ENCODE assay signal across 8 mouse cellular contexts in genomic region chr8:70660273-70660725, GRCm38 (mm10). TPM values are rescaled to one million over a fixed set of nuclear protein-coding genes. Genes with fewer than 3 reads are reported as not detected.
DNase-seq lines count a peak whose midpoint lies in the region; ATAC-seq lines count a peak whose summit lies in the region.

Gene Pgpep1 (minus strand): TSS chr8:70660388.

- no peak for DNase-seq in left cerebral cortex, adult 18-20 months (ENCODE audit: low spot score in 2 of 2)
- no peak for DNase-seq in left cerebral cortex, adult 11 months (ENCODE audit: low spot score)
- no peak for DNase-seq in heart, postnatal 10 days
- DNase-seq in large intestine, adult 2 months (ENCODE audit: low read depth, low spot score): no peak
- peak; percentile 71 for DNase-seq in lung, postnatal 10 days
- DNase-seq in right cerebral cortex, postnatal 10 days (ENCODE audit: low spot score in 2 of 2): no peak

- H3K27ac ChIP-seq in embryonic facial prominence, embryonic 15.5 days (replicated peaks): peak within 1 kb of the TSS; percentile 81
- peak within 1 kb of the TSS; percentile 90 for H3K27ac ChIP-seq in stomach, embryonic 15.5 days

- peaks cover 26% of the 10 kb centered on the region for H3K4me1 ChIP-seq in embryonic facial prominence, embryonic 15.5 days
- peaks cover 23% of the 10 kb centered on the region for H3K4me1 ChIP-seq in stomach, embryonic 15.5 days

- H3K27me3 ChIP-seq in embryonic facial prominence, embryonic 15.5 days: no peaks in the 10 kb centered on the region
- H3K27me3 ChIP-seq in stomach, embryonic 15.5 days (replicated peaks): no peaks in the 10 kb centered on the region

- H3K9me3 ChIP-seq in embryonic facial prominence, embryonic 15.5 days (replicated peaks): no peaks in the 10 kb centered on the region
- no peaks in the 10 kb centered on the region for H3K9me3 ChIP-seq in stomach, embryonic 15.5 days

- peak within 1 kb of the TSS; percentile 79 for H3K4me3 ChIP-seq in embryonic facial prominence, embryonic 15.5 days (replicated peaks)
- H3K4me3 ChIP-seq in stomach, embryonic 15.5 days (replicated peaks): peak within 1 kb of the TSS; percentile 85

- 4% methylated on average over 14 of the region's 14 CpGs for WGBS in embryonic facial prominence, embryonic 15.5 days
- 4% methylated on average over 14 of the region's 14 CpGs for WGBS in large intestine, adult 2 months
- 1% methylated on average over 14 of the region's 14 CpGs for WGBS in stomach, embryonic 15.5 days

- H3K36me3 ChIP-seq in embryonic facial prominence, embryonic 15.5 days: peaks cover 13% of the 10 kb centered on the region
- H3K36me3 ChIP-seq in stomach, embryonic 15.5 days: peaks cover 3% of the 10 kb centered on the region; the same call in 1 of the 2 replicates

- intact Hi-C loops in heart, postnatal 10 days (cut with DNase I): no loop called here

- peak within 1 kb of the TSS; percentile 72 for H3K9ac ChIP-seq in embryonic facial prominence, embryonic 15.5 days
- H3K9ac ChIP-seq in stomach, embryonic 15.5 days: peak within 1 kb of the TSS; percentile 81

- peak; percentile 52 for ATAC-seq in embryonic facial prominence, embryonic 15.5 days (ENCODE audit: insufficient number of reproducible peaks, low FRiP score, low TSS enrichment, low read depth)
- ATAC-seq in stomach, embryonic 15.5 days (ENCODE audit: insufficient read depth, low FRiP score, low read depth): peak; percentile 65

- peak within 1 kb of the TSS; percentile 96 for H3K4me2 ChIP-seq in embryonic facial prominence, embryonic 15.5 days (replicated peaks)
- H3K4me2 ChIP-seq in stomach, embryonic 15.5 days: peak within 1 kb of the TSS; percentile 88

RNA-seq across cellular contexts. Expression of gene Pgpep1, which starts in this region (rescaled TPM):
- total RNA-seq in left cerebral cortex, adult 18-20 months (2021): 10 to 100 TPM; 11.6 to 17.9 TPM
- 52.1 and 56.6 TPM in 2 replicates for polyA plus RNA-seq in embryonic facial prominence, embryonic 15.5 days (2015; fragmentation: Nextera tagmentation; extraction: Ambion mirVana)
- 10 to 100 TPM; 39.6 to 42.9 TPM for total RNA-seq in heart, postnatal 10 days (2021)
- 52.0 and 73.1 TPM in 2 replicates for polyA plus RNA-seq in large intestine, adult 2 months (2012; rRNA removed)
- polyA plus RNA-seq in stomach, embryonic 15.5 days (2015; fragmentation: Nextera tagmentation; extraction: Ambion mirVana): 49.9 and 57.9 TPM in 2 replicates
